Mouse (Mus musculus) heart, embryonic 13.5 days (tissue): ENCODE results near the gene Lrch1. TPM values are rescaled to one million over a fixed set of nuclear protein-coding genes. Genes with fewer than 3 reads are reported as not detected.
A peak's percentile ranks its signal among the peaks of the same experiment; 100 is the strongest.

Experiments used
- ATAC-seq: fragments of 200-750 bp; cut with Nextera tagmentation; 2 replicates; pipeline ENCODE4 v1.8.0; 2017; ENCODE audit warnings: moderate TSS enrichment; ENCODE audit not compliant: insufficient number of reproducible peaks, low FRiP score, low TSS enrichment; ENCODE audit errors: extremely low read depth
- H3K27ac ChIP-seq: fragments of 300-500 bp; sonication (generic); replicated peaks from 2 replicates; pipeline ENCODE4 v1.5.1; 2015; ENCODE audit warnings: moderate library complexity, mild to moderate bottlenecking, inconsistent platforms
- H3K27me3 ChIP-seq: fragments of 300-500 bp; sonication (generic); replicated peaks from 2 replicates; pipeline ENCODE4 v1.6.1; 2015; ENCODE audit warnings: mild to moderate bottlenecking, inconsistent platforms
- H3K36me3 ChIP-seq: fragments of 300-500 bp; sonication (generic); 2 replicates; pipeline ENCODE4 v1.6.1; 2015; ENCODE audit warnings: mild to moderate bottlenecking, inconsistent platforms
- H3K4me1 ChIP-seq: fragments of 300-500 bp; sonication (generic); 2 replicates; pipeline ENCODE4 v1.6.1; 2015; ENCODE audit warnings: inconsistent platforms
- H3K4me2 ChIP-seq: fragments of 300-500 bp; sonication (generic); 2 replicates; pipeline ENCODE4 v1.6.1; 2015; ENCODE audit warnings: inconsistent platforms, mild to moderate bottlenecking, moderate library complexity
- H3K4me3 ChIP-seq: fragments of 300-500 bp; sonication (generic); 2 replicates; pipeline ENCODE4 v1.5.1; 2015; ENCODE audit warnings: moderate library complexity, mild to moderate bottlenecking, inconsistent platforms
- H3K9ac ChIP-seq: fragments of 300-500 bp; sonication (generic); 2 replicates; pipeline ENCODE4 v1.6.1; 2015; ENCODE audit warnings: inconsistent platforms, mild to moderate bottlenecking, moderate library complexity
- H3K9me3 ChIP-seq: fragments of 300-500 bp; sonication (generic); 2 replicates; pipeline ENCODE4 v1.6.1; 2016; ENCODE audit warnings: inconsistent platforms
- WGBS: fragments of 180-500 bp; shearing (Covaris S2); methylation state at CpG from one replicate; pipeline ENCODE4 v1.1.7; 2015; ENCODE audit warnings: mixed read lengths; 5-methylcytosine and 5-hydroxymethylcytosine counted together
- polyA plus RNA-seq: library from polyadenylated mRNA; unstranded; fragments of >200 nt; fragmentation: Nextera tagmentation; extraction: Ambion mirVana; gene quantifications from 2 replicates; pipeline ENCODE4 v1.2.1, GENCODE M21; 2015

Lrch1 gene
- polyA plus RNA-seq = 9.1 and 10.4 TPM in 2 replicates

DNA sequence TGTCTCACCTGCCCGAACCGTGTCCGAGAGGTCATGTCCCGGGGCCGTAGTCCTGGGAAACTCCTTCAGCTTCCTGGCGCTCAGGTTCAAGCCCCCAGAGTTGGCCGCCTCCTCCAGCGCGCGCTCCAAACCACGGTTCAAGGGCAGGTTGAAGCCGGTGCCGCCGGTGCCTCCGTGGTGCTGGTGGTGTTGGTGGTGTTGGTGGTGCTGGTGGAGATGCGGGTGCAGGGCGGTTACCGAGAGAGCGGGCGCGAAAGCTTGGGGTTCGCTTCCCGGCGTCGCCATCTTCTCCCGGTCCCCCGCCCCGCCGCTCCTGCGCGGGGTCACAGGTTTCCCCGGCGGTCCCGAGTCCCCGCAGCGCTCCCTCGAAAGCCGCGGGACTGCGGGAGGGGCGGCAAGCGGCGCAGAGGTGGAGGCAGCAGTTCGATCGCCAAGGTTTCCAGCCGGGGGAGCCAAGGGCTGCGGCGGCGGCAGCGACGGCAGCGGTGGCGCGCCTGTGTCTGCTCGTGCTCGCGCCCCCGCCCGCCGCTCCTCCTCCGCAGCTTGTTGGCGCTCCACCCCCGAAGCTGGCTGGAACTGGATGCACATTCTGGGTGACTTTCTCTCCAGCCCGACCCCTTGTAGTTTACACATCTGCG is at the start of gene Lrch1:
Gene Lrch1, minus strand, starts transcription at position 501 of the 638 bp plus-strand sequence.
- 1% methylated on average over 59 of the region's 65 CpGs for WGBS
- peak within 1 kb of the TSS; percentile 73 for H3K4me3 ChIP-seq

DNA sequence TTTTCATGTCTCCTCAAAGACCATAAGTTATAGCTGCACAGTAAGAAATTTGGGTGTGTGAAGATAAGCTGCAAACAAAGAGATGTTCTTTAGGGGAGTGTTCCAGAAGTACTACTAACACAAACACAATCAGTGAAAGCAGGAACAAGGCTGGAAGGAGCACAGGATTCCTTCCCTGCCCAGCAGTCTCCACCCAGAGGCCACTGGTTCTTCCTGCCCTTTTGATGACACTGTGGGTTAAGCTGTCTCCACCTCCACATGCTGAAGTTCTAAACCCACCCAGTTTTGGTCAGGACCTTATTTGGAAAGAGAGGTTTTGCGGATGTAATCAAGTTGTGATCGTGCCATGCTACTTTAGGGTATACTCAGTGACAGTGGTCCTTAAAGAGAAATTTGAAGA is 49.4 kb upstream of the Lrch1 start:
- no peaks in the 10 kb centered on the region for H3K27me3 ChIP-seq
- ATAC-seq = no peak
- H3K9me3 ChIP-seq = no peaks in the 10 kb centered on the region
- 84% methylated on average over 2 of the region's 2 CpGs for WGBS
- no peaks in the 10 kb centered on the region for H3K36me3 ChIP-seq
- no peak overlapping the region for H3K9ac ChIP-seq
- H3K4me2 ChIP-seq = no peak overlapping the region
- peaks cover 7% of the 10 kb centered on the region; the same call in 1 of the 2 replicates for H3K4me1 ChIP-seq
- H3K27ac ChIP-seq = no peak overlapping the region
- no peak overlapping the region for H3K4me3 ChIP-seq

More for the DNA sequence above, at the start of gene Lrch1:
- no peaks in the 10 kb centered on the region for H3K27me3 ChIP-seq
- peaks cover 50% of the 10 kb centered on the region for H3K4me1 ChIP-seq
- peak within 1 kb of the TSS; percentile 79 for H3K4me2 ChIP-seq
- peak within 1 kb of the TSS; percentile 94 for H3K27ac ChIP-seq
- H3K9me3 ChIP-seq = no peaks in the 10 kb centered on the region
- H3K36me3 ChIP-seq = no peaks in the 10 kb centered on the region
- ATAC-seq = no peak
- peak within 1 kb of the TSS; percentile 97 for H3K9ac ChIP-seq

DNA sequence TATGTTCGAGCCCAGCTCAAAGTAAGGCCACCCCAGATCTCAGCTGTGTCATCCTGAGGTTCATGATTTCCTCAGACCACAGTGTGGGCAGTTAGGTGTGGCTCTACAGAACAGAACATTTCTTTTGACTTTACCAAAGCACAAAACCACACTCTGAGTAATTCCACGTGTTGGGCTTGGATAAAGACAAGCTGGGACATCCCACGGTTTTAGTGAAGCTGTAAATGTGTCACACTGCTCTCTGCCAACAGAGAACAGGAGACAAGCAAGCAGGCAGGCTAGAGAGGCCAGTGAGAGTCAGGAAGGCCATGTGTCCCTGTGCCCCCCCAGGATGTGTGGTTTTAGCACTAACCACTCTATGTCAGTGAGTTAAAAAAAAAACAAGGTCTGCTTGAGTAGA is 48.9 kb upstream of the Lrch1 start:
- Histone ChIP-seq H3K27me3 (no peaks in the 10 kb centered on the region), H3K4me2 (no peak overlapping the region), H3K27ac (no peak overlapping the region), H3K4me3 (no peak overlapping the region), H3K9me3 (no peaks in the 10 kb centered on the region), H3K9ac (no peak overlapping the region), H3K4me1 (peaks cover 7% of the 10 kb centered on the region; the same call in 1 of the 2 replicates), H3K36me3 (no peaks in the 10 kb centered on the region)
- no peak for ATAC-seq
- 57% methylated on average over 3 of the region's 3 CpGs for WGBS

DNA sequence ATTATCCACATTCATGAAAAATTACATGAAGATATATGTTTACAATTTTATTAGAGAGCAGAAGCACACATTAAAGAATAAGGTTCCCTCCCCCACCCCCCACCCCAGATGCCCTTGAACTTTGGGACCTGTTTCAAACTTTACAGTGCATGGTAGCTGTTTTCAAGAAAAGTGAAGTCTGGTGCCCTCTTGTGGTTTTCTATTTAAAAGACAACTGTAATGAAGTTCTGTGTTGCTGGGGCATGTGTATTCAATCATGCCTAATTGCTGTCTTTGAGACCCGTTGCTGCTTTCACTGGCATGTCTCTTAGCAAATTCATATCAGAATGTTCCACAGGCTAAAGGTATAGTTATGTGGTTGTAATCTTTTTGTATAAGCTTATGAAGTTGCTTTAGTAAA is 42.8 kb upstream of the Lrch1 start:
- 4% methylated on average over 1 of the region's 1 CpGs for WGBS
- no peaks in the 10 kb centered on the region for H3K9me3 ChIP-seq
- H3K27me3 ChIP-seq = no peaks in the 10 kb centered on the region
- no peak overlapping the region for H3K4me2 ChIP-seq
- H3K4me3 ChIP-seq = no peak overlapping the region
- no peaks in the 10 kb centered on the region for H3K36me3 ChIP-seq
- no peaks in the 10 kb centered on the region; the same call in 1 of the 2 replicates for H3K4me1 ChIP-seq
- no peak overlapping the region for H3K9ac ChIP-seq
- H3K27ac ChIP-seq = no peak overlapping the region
- ATAC-seq = no peak

DNA sequence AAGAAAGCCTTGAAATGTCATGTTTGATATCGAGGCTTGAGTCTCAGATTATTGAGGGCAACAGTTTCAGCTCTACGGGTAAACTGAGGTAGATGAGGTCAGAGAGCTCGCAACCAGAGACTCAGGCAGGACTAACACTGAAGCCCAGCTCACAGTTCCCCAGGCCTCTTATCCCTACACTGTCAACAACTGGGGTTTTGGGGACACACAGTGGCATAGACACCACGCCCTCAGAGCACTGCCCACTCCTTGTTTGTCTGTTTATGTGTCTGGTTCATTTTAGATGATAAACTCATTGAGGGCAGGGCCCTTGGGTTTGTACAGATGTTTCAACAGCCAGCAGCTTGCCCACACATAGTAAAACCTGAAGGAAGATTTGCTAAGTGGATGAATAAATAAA is 42.2 kb upstream of the Lrch1 start:
- H3K27ac ChIP-seq = no peak overlapping the region
- no peaks in the 10 kb centered on the region for H3K9me3 ChIP-seq
- no peak for ATAC-seq
- no peaks in the 10 kb centered on the region for H3K36me3 ChIP-seq
- H3K4me1 ChIP-seq = no peaks in the 10 kb centered on the region; the same call in 1 of the 2 replicates
- no peaks in the 10 kb centered on the region for H3K27me3 ChIP-seq
- WGBS = 80% methylated on average over 4 of the region's 4 CpGs
- no peak overlapping the region for H3K4me3 ChIP-seq
- no peak overlapping the region for H3K4me2 ChIP-seq
- H3K9ac ChIP-seq = no peak overlapping the region

DNA sequence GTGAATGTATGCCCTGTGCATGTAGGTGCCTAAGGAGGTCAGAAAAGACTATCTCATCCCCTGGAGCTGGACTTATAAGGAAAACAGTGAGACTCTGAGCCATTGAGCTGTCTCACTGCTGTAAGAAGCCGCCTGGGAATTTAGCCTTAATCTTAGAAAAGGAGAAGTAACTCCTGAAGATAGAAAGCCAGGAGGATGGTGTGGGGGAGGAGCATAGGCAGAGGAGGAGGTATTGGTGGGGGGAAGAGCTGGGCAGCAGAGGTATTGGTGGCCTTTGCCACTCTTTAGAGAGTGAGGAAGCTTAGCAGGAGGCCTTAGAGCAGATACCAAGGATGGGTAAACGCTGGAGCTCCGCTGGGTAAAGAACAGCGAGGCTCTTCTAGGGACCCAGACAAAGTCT is 41.6 kb upstream of the Lrch1 start:
- H3K4me2 ChIP-seq = no peak overlapping the region
- no peaks in the 10 kb centered on the region for H3K9me3 ChIP-seq
- no peak overlapping the region for H3K4me3 ChIP-seq
- H3K9ac ChIP-seq = no peak overlapping the region
- no peaks in the 10 kb centered on the region for H3K27me3 ChIP-seq
- no peak for ATAC-seq
- WGBS = 38% methylated on average over 4 of the region's 4 CpGs
- H3K36me3 ChIP-seq = no peaks in the 10 kb centered on the region
- H3K4me1 ChIP-seq = no peaks in the 10 kb centered on the region; the same call in 1 of the 2 replicates
- H3K27ac ChIP-seq = no peak overlapping the region

DNA sequence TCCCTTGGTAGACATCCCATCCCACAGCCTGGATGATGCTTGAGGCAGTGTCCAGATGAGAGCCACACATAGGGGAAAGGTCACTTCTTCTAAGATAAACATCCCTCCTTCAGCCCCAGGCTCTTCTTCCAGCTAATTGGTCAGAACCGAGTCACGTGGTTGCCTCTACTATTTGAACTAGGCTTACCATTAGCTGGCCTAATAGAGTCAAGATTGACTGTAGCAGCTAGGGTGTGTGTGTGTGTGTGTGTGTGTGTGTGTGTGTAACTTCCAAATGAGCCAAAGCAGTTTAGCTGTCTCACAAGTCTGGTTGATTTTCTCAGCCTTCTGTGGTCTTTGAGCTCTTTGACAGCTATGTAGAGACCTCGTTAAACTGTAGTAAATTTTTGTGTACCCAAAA is 38.9 kb upstream of the Lrch1 start:
- Histone ChIP-seq H3K4me2 (no peak overlapping the region), H3K4me3 (no peak overlapping the region), H3K9me3 (no peaks in the 10 kb centered on the region), H3K27ac (no peak overlapping the region), H3K36me3 (no peaks in the 10 kb centered on the region), H3K27me3 (no peaks in the 10 kb centered on the region), H3K9ac (no peak overlapping the region), H3K4me1 (no peaks in the 10 kb centered on the region; the same call in 1 of the 2 replicates)
- no peak for ATAC-seq
- WGBS = 75% methylated on average over 3 of the region's 3 CpGs

DNA sequence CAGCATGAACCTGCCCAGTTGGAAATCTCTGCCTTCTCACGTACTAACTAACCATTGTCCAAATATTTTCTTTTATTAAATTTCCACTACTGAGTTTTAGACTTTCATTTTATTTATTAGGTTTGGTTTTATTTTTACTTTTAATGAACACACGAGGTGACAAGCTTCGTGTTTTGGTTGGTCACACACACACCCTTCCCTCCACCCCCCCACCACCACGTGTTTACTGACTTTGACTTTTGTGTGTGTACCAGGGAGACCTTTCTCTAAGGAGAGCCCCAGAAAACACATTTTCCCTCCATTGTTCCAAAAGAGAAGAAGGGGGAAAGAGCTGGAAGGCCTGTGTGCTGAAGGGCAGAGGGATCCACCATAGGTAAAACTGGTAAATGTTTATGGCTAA is 38.0 kb upstream of the Lrch1 start:
- no peak overlapping the region for H3K4me2 ChIP-seq
- no peaks in the 10 kb centered on the region for H3K36me3 ChIP-seq
- no peaks in the 10 kb centered on the region for H3K9me3 ChIP-seq
- no peak for ATAC-seq
- WGBS = 59% methylated on average over 4 of the region's 4 CpGs
- no peak overlapping the region for H3K4me3 ChIP-seq
- H3K27ac ChIP-seq = no peak overlapping the region
- H3K27me3 ChIP-seq = no peaks in the 10 kb centered on the region
- H3K9ac ChIP-seq = no peak overlapping the region
- H3K4me1 ChIP-seq = no peaks in the 10 kb centered on the region; the same call in 1 of the 2 replicates

DNA sequence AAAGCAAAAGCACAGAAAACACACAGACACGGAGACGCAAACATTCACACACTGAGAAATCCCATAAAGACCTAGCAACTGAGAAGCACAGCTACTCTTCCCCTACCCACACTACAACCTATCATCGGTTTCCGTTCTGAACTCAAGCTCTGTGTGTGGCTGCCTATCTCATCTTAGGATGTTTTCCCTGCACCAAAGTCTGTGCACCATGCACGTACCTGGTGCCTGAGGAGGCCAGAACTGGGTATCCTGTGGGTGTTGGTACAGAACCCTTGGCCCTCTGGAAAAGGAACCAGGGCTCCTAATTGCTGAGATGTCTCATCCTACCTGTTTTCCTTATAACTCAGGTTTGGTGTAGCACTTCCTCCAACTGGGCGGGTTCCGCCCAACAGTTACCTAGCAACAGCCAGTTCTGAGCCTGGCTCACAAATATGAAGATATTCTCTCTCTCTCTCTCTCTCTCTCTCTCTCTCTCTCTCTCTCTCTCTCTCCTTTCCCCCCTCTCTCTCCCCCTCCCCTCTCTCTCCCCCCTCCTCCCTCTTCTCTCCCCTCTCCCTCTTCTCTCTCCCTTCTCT is 37.2 kb upstream of the Lrch1 start:
- no peaks in the 10 kb centered on the region for H3K9me3 ChIP-seq
- no peak overlapping the region for H3K4me3 ChIP-seq
- no peak for ATAC-seq
- 71% methylated on average over 7 of the region's 7 CpGs for WGBS
- no peak overlapping the region for H3K27ac ChIP-seq
- H3K36me3 ChIP-seq = no peaks in the 10 kb centered on the region
- no peaks in the 10 kb centered on the region; the same call in 1 of the 2 replicates for H3K4me1 ChIP-seq
- H3K27me3 ChIP-seq = no peaks in the 10 kb centered on the region
- H3K9ac ChIP-seq = no peak overlapping the region
- H3K4me2 ChIP-seq = no peak overlapping the region

DNA sequence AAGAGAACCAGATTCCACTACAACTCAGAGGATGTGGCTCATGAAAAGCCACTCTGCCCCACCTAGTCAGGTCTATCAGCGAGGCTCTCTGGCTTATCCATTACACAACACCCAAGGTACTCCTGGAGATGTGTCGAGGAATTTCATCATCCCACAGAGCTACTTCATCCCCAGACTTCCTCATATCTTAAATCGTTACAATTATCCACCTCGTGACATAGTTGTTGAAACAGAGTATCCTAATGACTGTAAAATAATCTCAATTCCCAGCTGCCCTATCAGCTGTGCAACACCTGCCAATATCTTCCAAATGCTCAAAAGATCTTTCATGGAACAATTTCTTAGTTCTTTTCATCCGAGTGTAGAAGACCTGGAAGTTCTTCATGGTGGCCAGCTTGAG is 35.4 kb upstream of the Lrch1 start:
- no peaks in the 10 kb centered on the region for H3K4me1 ChIP-seq
- no peak for ATAC-seq
- no peaks in the 10 kb centered on the region for H3K36me3 ChIP-seq
- WGBS = 60% methylated on average over 5 of the region's 5 CpGs
- H3K9me3 ChIP-seq = no peaks in the 10 kb centered on the region
- H3K4me3 ChIP-seq = no peak overlapping the region
- H3K4me2 ChIP-seq = no peak overlapping the region
- no peak overlapping the region for H3K9ac ChIP-seq
- H3K27ac ChIP-seq = no peak overlapping the region
- H3K27me3 ChIP-seq = peaks cover 10% of the 10 kb centered on the region

DNA sequence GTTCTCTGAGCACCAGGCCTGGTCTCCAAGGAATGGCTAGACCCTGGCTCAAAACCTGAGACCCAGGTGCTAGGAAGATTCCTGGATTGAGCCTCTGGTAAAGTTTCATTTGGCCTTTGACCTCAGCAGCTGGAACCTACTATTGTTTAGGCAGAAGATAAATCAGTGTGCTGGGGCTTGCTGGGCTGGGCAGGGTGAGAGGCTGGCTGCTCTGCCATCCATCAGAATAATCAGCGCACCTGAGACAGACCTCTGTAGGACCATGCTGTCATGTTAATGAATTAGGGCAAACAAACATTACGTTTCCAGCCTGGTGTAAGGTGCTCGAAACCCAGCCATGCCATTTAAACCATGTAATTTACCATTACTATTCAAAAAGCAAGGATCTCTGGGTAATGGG is 33.3 kb upstream of the Lrch1 start:
- H3K27ac ChIP-seq = no peak overlapping the region
- WGBS = 77% methylated on average over 3 of the region's 3 CpGs
- H3K4me1 ChIP-seq = peaks cover 5% of the 10 kb centered on the region; the same call in 1 of the 2 replicates
- no peak overlapping the region for H3K9ac ChIP-seq
- ATAC-seq = no peak
- H3K9me3 ChIP-seq = no peaks in the 10 kb centered on the region
- peaks cover 19% of the 10 kb centered on the region for H3K27me3 ChIP-seq
- H3K4me3 ChIP-seq = no peak overlapping the region
- H3K4me2 ChIP-seq = no peak overlapping the region
- H3K36me3 ChIP-seq = no peaks in the 10 kb centered on the region

DNA sequence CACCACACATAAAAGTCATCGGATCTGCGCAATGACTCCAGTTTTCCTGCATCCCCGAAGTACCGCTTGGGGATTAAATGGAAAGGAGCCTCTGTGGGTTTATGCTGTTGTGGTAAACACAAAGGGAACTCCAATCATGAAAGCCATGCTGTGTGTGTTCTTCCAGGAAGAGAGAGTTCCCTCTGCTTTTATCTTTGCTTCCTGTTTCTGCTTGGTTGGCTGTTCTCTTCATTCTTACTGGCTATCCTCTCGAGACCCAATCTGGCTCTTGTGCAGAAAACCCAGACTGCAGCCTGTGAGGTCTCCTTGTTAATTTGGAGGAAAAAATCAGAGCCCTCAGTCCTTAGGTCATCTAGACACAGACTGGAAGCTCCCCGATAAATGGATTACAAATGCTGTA is 29.3 kb upstream of the Lrch1 start:
- H3K27ac ChIP-seq = no peak overlapping the region
- H3K36me3 ChIP-seq = no peaks in the 10 kb centered on the region
- H3K4me3 ChIP-seq = no peak overlapping the region
- peaks cover 24% of the 10 kb centered on the region for H3K27me3 ChIP-seq
- H3K9ac ChIP-seq = no peak overlapping the region
- WGBS = 70% methylated on average over 6 of the region's 6 CpGs
- H3K4me2 ChIP-seq = no peak overlapping the region
- no peaks in the 10 kb centered on the region for H3K9me3 ChIP-seq
- no peak for ATAC-seq
- peaks cover 35% of the 10 kb centered on the region for H3K4me1 ChIP-seq
